10 mouse cellular contexts compared by ENCODE assay signal in the genomic region with DNA sequence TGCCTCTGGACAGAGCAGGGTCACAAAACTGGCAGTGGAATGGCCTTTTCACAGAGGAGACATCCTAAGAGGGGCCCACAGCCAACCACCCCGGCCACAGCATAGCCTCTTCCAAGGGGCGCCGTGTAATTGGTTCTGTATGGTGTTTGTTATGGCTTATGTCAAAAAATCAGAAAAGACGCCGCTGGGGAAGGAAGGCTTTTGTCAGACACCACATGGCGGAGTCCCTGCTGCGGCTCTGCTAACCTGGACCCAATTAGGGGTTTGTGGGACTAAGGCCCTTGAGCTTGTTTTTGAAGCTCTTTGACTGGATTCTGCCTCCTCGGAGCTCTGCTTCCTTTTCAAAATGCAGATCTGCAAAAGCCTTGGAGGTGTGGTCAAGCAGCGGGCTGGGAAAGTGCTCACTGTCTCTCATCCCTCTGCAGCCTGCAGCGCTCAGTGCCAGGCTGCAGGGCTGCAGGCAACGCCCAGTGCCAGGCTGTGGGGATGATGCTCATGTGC. TPM values are rescaled to one million over a fixed set of nuclear protein-coding genes. Genes with fewer than 3 reads are reported as not detected.
DNase-seq lines count a peak whose midpoint lies in the region; ATAC-seq lines count a peak whose summit lies in the region.
"Had no signal": no experiment of that assay in that cellular context is flagged by ENCODE, and none has a peak within 500 bp of the region (broad histone marks: within the 10 kb centered on the region; RNA-seq: fewer than 3 reads in every experiment).

No protein-coding gene starts in this region.

- H3K9me3 ChIP-seq in forebrain, embryonic 15.5 days = no peaks in the 10 kb centered on the region
- no peaks in the 10 kb centered on the region for H3K9me3 ChIP-seq in midbrain, embryonic 13.5 days

- H3K4me1 ChIP-seq in forebrain, embryonic 15.5 days = peaks cover 16% of the 10 kb centered on the region
- H3K4me1 ChIP-seq in midbrain, embryonic 13.5 days (replicated peaks) = peaks cover 23% of the 10 kb centered on the region

- peak overlapping the region; percentile 10; the same call in 1 of the 2 replicates for H3K4me2 ChIP-seq in forebrain, embryonic 15.5 days (replicated peaks)
- H3K4me2 ChIP-seq in midbrain, embryonic 13.5 days (replicated peaks) = peak overlapping the region; percentile 16; the same call in 1 of the 2 replicates

- WGBS in forebrain, embryonic 15.5 days = 5% methylated on average over 11 of the region's 11 CpGs
- WGBS in midbrain, embryonic 13.5 days = 14% methylated on average over 11 of the region's 11 CpGs

- peak overlapping the region; percentile 5; the same call in 1 of the 2 replicates for H3K9ac ChIP-seq in forebrain, embryonic 15.5 days (replicated peaks)
- peak overlapping the region; percentile 28; the same call in 1 of the 2 replicates for H3K9ac ChIP-seq in midbrain, embryonic 13.5 days (replicated peaks)

- no peak overlapping the region for H3K4me3 ChIP-seq in forebrain, embryonic 15.5 days
- H3K4me3 ChIP-seq in midbrain, embryonic 13.5 days (replicated peaks) = no peak overlapping the region
- H3K4me3 ChIP-seq: erythroblast, embryonic 14.5 days had no signal

- ATAC-seq in forebrain, embryonic 15.5 days (replicated peaks) = peak; percentile 60; the same call in 1 of the 2 replicates
- ATAC-seq in midbrain, embryonic 13.5 days = peak; percentile 82

- H3K27ac ChIP-seq in forebrain, embryonic 15.5 days (replicated peaks) = peak overlapping the region; percentile 42
- H3K27ac ChIP-seq in midbrain, embryonic 13.5 days = peak overlapping the region; percentile 64
- H3K27ac ChIP-seq: macrophage had no signal

- DNase-seq in cerebellum, postnatal 25 days = peak; percentile 15 to 22
- no peak for DNase-seq in cerebellum, adult 8-10 months
- DNase-seq in MN1 (ENCODE audit: low spot score) = peak; percentile 83
- DNase-seq in adrenal gland, postnatal 36 days = no peak
- no peak for DNase-seq in B cell, adult 2 months
- no peak for DNase-seq in adrenal gland, adult 8-10 months

- no peaks in the 10 kb centered on the region for H3K27me3 ChIP-seq in forebrain, embryonic 15.5 days
- no peaks in the 10 kb centered on the region for H3K27me3 ChIP-seq in midbrain, embryonic 13.5 days

- no peaks in the 10 kb centered on the region for H3K36me3 ChIP-seq in forebrain, embryonic 15.5 days
- no peaks in the 10 kb centered on the region for H3K36me3 ChIP-seq in midbrain, embryonic 13.5 days

RNA-seq across cellular contexts. Expression of a gene that starts 34.6 kb away (rescaled TPM):
- polyA plus RNA-seq in forebrain, embryonic 15.5 days (2015; fragmentation: Nextera tagmentation; extraction: Ambion mirVana) = 0.59 TPM in 2 replicates
- polyA plus RNA-seq in midbrain, embryonic 13.5 days (2015; fragmentation: Nextera tagmentation; extraction: Ambion mirVana) = 0.43 and 0.62 TPM in 2 replicates
- not detected for total RNA-seq in adrenal gland, postnatal 36 days (2021)
- total RNA-seq in adrenal gland, adult 8-10 months (2022) = under 1 TPM in 1 of 4 experiments, not detected in 3; 0.16 TPM
- polyA plus RNA-seq: erythroblast, embryonic 14.5 days; macrophage had no signal

RNA-seq across cellular contexts. Expression of a gene that starts 34.7 kb away (rescaled TPM):
- 0.13 and 0.15 TPM in 2 replicates for polyA plus RNA-seq in forebrain, embryonic 15.5 days (2015; fragmentation: Nextera tagmentation; extraction: Ambion mirVana)
- 0.07 and 0.08 TPM in 2 replicates for polyA plus RNA-seq in midbrain, embryonic 13.5 days (2015; fragmentation: Nextera tagmentation; extraction: Ambion mirVana)
- total RNA-seq in adrenal gland, postnatal 36 days (2021) = under 1 TPM in 1 of 2 experiments, not detected in 1; 0.40 TPM
- total RNA-seq in adrenal gland, adult 8-10 months (2022) = not detected
- polyA plus RNA-seq: erythroblast, embryonic 14.5 days; macrophage had no signal

RNA-seq across cellular contexts. Expression of a gene that starts 39.3 kb away (rescaled TPM):
- 47.0 and 47.4 TPM in 2 replicates for polyA plus RNA-seq in forebrain, embryonic 15.5 days (2015; fragmentation: Nextera tagmentation; extraction: Ambion mirVana)
- polyA plus RNA-seq in midbrain, embryonic 13.5 days (2015; fragmentation: Nextera tagmentation; extraction: Ambion mirVana) = 51.3 and 53.9 TPM in 2 replicates
- 10 to 100 TPM; 36.8 to 47.6 TPM for total RNA-seq in adrenal gland, postnatal 36 days (2021)
- total RNA-seq in adrenal gland, adult 8-10 months (2022) = 10 to 100 TPM; 24.9 to 34.2 (median 29.2) TPM
- polyA plus RNA-seq: erythroblast, embryonic 14.5 days; macrophage had no signal

Comparison
In these comparisons a context has a peak if more than half of its experiments do, and no peak if none do; other contexts are left out.
1. DNase-seq: peak in cerebellum, postnatal 25 days (2 of 2) and MN1 (single experiment); none in cerebellum, adult 8-10 months (single experiment), adrenal gland, postnatal 36 days (0 of 2), B cell, adult 2 months (0 of 2) and adrenal gland, adult 8-10 months (single experiment).